In the genomic region with DNA sequence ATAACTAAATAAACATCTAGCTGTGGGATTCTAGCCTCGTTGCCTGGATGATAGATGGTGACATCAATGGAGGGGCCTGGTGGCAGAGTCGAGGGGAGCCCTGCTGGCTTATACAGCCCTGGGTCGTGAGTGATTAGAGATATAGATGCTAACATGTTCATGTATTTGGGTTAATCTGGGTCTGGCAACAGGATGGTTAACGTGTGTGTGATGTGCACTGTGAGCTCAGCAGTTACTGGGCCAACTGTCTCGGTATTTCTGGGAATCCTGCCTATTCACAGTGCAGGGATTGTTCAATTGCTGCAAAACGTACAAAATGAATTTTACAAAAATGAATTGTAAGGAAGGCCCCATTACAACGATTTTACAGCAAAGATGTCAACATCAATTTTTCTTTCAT, we compare ENCODE assay signal across 12 mouse cellular contexts. TPM values are rescaled to one million over a fixed set of nuclear protein-coding genes. Genes with fewer than 3 reads are reported as not detected.
DNase-seq lines count a peak whose midpoint lies in the region; ATAC-seq and TF ChIP-seq lines count a peak whose summit lies in the region.
"Had no signal": no experiment of that assay in that cellular context is flagged by ENCODE, and none has a peak within 500 bp of the region (broad histone marks: within the 10 kb centered on the region; RNA-seq: fewer than 3 reads in every experiment).

No protein-coding gene starts in this region.

- no peak overlapping the region for H3K9ac ChIP-seq in forebrain, embryonic 13.5 days
- no peak overlapping the region for H3K9ac ChIP-seq in forebrain, embryonic 11.5 days (ENCODE audit: low read length)
- no peak overlapping the region for H3K9ac ChIP-seq in kidney, postnatal 0 days (ENCODE audit: low read depth, low read length)
- H3K9ac ChIP-seq in kidney, embryonic 14.5 days (ENCODE audit: low read depth, low read length): no peak overlapping the region
- no peak overlapping the region for H3K9ac ChIP-seq in midbrain, embryonic 13.5 days (replicated peaks)
- H3K9ac ChIP-seq: limb, embryonic 12.5 days; lung, embryonic 15.5 days had no signal

- H3K4me1 ChIP-seq in forebrain, embryonic 13.5 days: peaks cover 74% of the 10 kb centered on the region
- H3K4me1 ChIP-seq in forebrain, embryonic 11.5 days (replicated peaks; ENCODE audit: control insufficient read depth, insufficient read depth, low read length): peaks cover 12% of the 10 kb centered on the region; the same call in 1 of the 2 replicates
- H3K4me1 ChIP-seq in kidney, postnatal 0 days (replicated peaks; ENCODE audit: insufficient read depth, low read length): 0 out of 2 replicates have a peak, but pooled peaks cover 11% of the 10 kb centered on the region
- H3K4me1 ChIP-seq in kidney, embryonic 14.5 days (ENCODE audit: control insufficient read depth, insufficient read depth, low read length): peaks cover 8% of the 10 kb centered on the region; the same call in 1 of the 2 replicates
- peaks cover 59% of the 10 kb centered on the region for H3K4me1 ChIP-seq in midbrain, embryonic 13.5 days (replicated peaks)

- H3K27me3 ChIP-seq in forebrain, embryonic 13.5 days: no peaks in the 10 kb centered on the region
- H3K27me3 ChIP-seq in forebrain, embryonic 11.5 days (ENCODE audit: control insufficient read depth, insufficient read depth, low read length): no peaks in the 10 kb centered on the region
- H3K27me3 ChIP-seq in kidney, postnatal 0 days (ENCODE audit: insufficient read depth, low read length): no peaks in the 10 kb centered on the region
- H3K27me3 ChIP-seq in kidney, embryonic 14.5 days (ENCODE audit: control insufficient read depth, insufficient read depth, low read length): no peaks in the 10 kb centered on the region
- H3K27me3 ChIP-seq in midbrain, embryonic 13.5 days: no peaks in the 10 kb centered on the region
- H3K27me3 ChIP-seq: lung, embryonic 15.5 days had no signal

- H3K4me2 ChIP-seq in forebrain, embryonic 13.5 days: peak overlapping the region; percentile 1; the same call in 1 of the 2 replicates
- H3K4me2 ChIP-seq in forebrain, embryonic 11.5 days (ENCODE audit: low read depth, low read length, severe bottlenecking): no peak overlapping the region
- H3K4me2 ChIP-seq in kidney, postnatal 0 days (ENCODE audit: low read length): no peak overlapping the region
- no peak overlapping the region for H3K4me2 ChIP-seq in kidney, embryonic 14.5 days (replicated peaks; ENCODE audit: low read depth, low read length)
- H3K4me2 ChIP-seq in midbrain, embryonic 13.5 days (replicated peaks): no peak overlapping the region
- H3K4me2 ChIP-seq: limb, embryonic 12.5 days; lung, embryonic 15.5 days had no signal

- peaks cover 45% of the 10 kb centered on the region for H3K36me3 ChIP-seq in forebrain, embryonic 13.5 days (ENCODE audit: poor library complexity, severe bottlenecking)
- H3K36me3 ChIP-seq in forebrain, embryonic 11.5 days (ENCODE audit: control insufficient read depth, insufficient read depth, low read length): peaks cover 2% of the 10 kb centered on the region; the same call in 1 of the 2 replicates
- H3K36me3 ChIP-seq in kidney, postnatal 0 days (ENCODE audit: insufficient read depth, low read length): 0 out of 2 replicates have a peak, but pooled peaks cover 6% of the 10 kb centered on the region
- H3K36me3 ChIP-seq in kidney, embryonic 14.5 days (ENCODE audit: control insufficient read depth, insufficient read depth, low read length): peaks cover 68% of the 10 kb centered on the region
- H3K36me3 ChIP-seq in midbrain, embryonic 13.5 days: no peaks in the 10 kb centered on the region
- H3K36me3 ChIP-seq: limb, embryonic 12.5 days had no signal

- peak; percentile 37; the same call in 1 of the 2 replicates for ATAC-seq in forebrain, embryonic 13.5 days
- ATAC-seq in forebrain, embryonic 11.5 days (replicated peaks; ENCODE audit: low FRiP score): no peak
- no peak for ATAC-seq in kidney, postnatal 0 days (replicated peaks; ENCODE audit: low FRiP score, low read depth)
- ATAC-seq in kidney, embryonic 14.5 days (ENCODE audit: low FRiP score, low TSS enrichment): no peak
- ATAC-seq in midbrain, embryonic 13.5 days: 0 out of 2 replicates have a peak, but pooled peaks have one; percentile 22

- no peak for DNase-seq in forebrain, embryonic 11.5 days (ENCODE audit: low spot score)
- peak; percentile 29 for DNase-seq in kidney, postnatal 0 days (ENCODE audit: low spot score)
- DNase-seq in brain, adult 2 months (ENCODE audit: low read depth, low spot score): peak; percentile 63
- DNase-seq in adrenal gland, postnatal 36 days: no peak
- DNase-seq in urinary bladder, adult 2 months (ENCODE audit: low spot score): no peak
- DNase-seq: kidney, adult 8-10 months had no signal

- peak overlapping the region; percentile 7 for H3K27ac ChIP-seq in forebrain, embryonic 13.5 days
- H3K27ac ChIP-seq in forebrain, embryonic 11.5 days (ENCODE audit: low read depth, low read length): no peak overlapping the region
- H3K27ac ChIP-seq in kidney, postnatal 0 days: no peak overlapping the region
- no peak overlapping the region for H3K27ac ChIP-seq in kidney, embryonic 14.5 days (ENCODE audit: low read depth, low read length)
- no peak overlapping the region for H3K27ac ChIP-seq in midbrain, embryonic 13.5 days
- H3K27ac ChIP-seq: limb, embryonic 12.5 days; lung, embryonic 15.5 days had no signal

- 27% methylated on average over 7 of the region's 7 CpGs for WGBS in forebrain, embryonic 13.5 days
- 71% methylated on average over 7 of the region's 7 CpGs for WGBS in forebrain, embryonic 11.5 days
- WGBS in kidney, postnatal 0 days: 46% methylated on average over 7 of the region's 7 CpGs
- 51% methylated on average over 7 of the region's 7 CpGs for WGBS in kidney, embryonic 14.5 days
- WGBS in midbrain, embryonic 13.5 days: 40% methylated on average over 7 of the region's 7 CpGs

- no peaks in the 10 kb centered on the region for H3K9me3 ChIP-seq in forebrain, embryonic 13.5 days (replicated peaks)
- H3K9me3 ChIP-seq in forebrain, embryonic 11.5 days (ENCODE audit: control insufficient read depth, low read length): no peaks in the 10 kb centered on the region
- H3K9me3 ChIP-seq in kidney, postnatal 0 days (replicated peaks; ENCODE audit: low read length): no peaks in the 10 kb centered on the region
- no peaks in the 10 kb centered on the region for H3K9me3 ChIP-seq in kidney, embryonic 14.5 days (ENCODE audit: control insufficient read depth, low read length)
- no peaks in the 10 kb centered on the region for H3K9me3 ChIP-seq in midbrain, embryonic 13.5 days
- H3K9me3 ChIP-seq: limb, embryonic 12.5 days; lung, embryonic 15.5 days had no signal

- no peak for TF ChIP-seq CTCF in kidney, postnatal 0 days (IDR thresholded peaks at IDR 0.05; ENCODE audit: low read depth)

- no peak overlapping the region for H3K4me3 ChIP-seq in forebrain, embryonic 13.5 days
- no peak overlapping the region for H3K4me3 ChIP-seq in forebrain, embryonic 11.5 days (ENCODE audit: low read depth, low read length)
- H3K4me3 ChIP-seq in kidney, postnatal 0 days (replicated peaks; ENCODE audit: low read depth, low read length): no peak overlapping the region
- H3K4me3 ChIP-seq in kidney, embryonic 14.5 days (ENCODE audit: low read length): no peak overlapping the region
- no peak overlapping the region for H3K4me3 ChIP-seq in midbrain, embryonic 13.5 days (replicated peaks)
- H3K4me3 ChIP-seq: limb, embryonic 12.5 days; lung, embryonic 15.5 days had no signal

RNA-seq across cellular contexts. Expression of gene Meis2, which starts 20.6 kb away (rescaled TPM):
- polyA plus RNA-seq in forebrain, embryonic 13.5 days (2015; fragmentation: Nextera tagmentation; extraction: Ambion mirVana): 128 and 130 TPM in 2 replicates
- polyA plus RNA-seq in forebrain, embryonic 11.5 days (2014; fragmentation: Nextera tagmentation; extraction: Ambion mirVana): 75.4 and 77.2 TPM in 2 replicates
- 52.8 and 60.4 TPM in 2 replicates for polyA plus RNA-seq in kidney, postnatal 0 days (2015; fragmentation: Nextera tagmentation; extraction: Ambion mirVana)
- polyA plus RNA-seq in kidney, embryonic 14.5 days (2014; fragmentation: Nextera tagmentation; extraction: Ambion mirVana): 111 and 112 TPM in 2 replicates
- polyA plus RNA-seq in midbrain, embryonic 13.5 days (2015; fragmentation: Nextera tagmentation; extraction: Ambion mirVana): 69.4 and 79.0 TPM in 2 replicates
- 100 to 1,000 TPM; 224 to 238 TPM for total RNA-seq in adrenal gland, postnatal 36 days (2021)
- polyA plus RNA-seq in urinary bladder, adult 2 months (2012; rRNA removed): 40.7 and 60.6 TPM in 2 replicates
- total RNA-seq: common myeloid progenitor, adult 5-6 weeks had no signal

Comparison
In these comparisons a context has a peak if more than half of its experiments do, and no peak if none do; other contexts are left out.
1. ATAC-seq: peak in forebrain, embryonic 13.5 days (single experiment) and midbrain, embryonic 13.5 days (single experiment); none in forebrain, embryonic 11.5 days (single experiment), kidney, postnatal 0 days (single experiment) and kidney, embryonic 14.5 days (single experiment).
2. DNase-seq: peak in kidney, postnatal 0 days (single experiment) and brain, adult 2 months (single experiment); none in forebrain, embryonic 11.5 days (single experiment), adrenal gland, postnatal 36 days (0 of 2) and urinary bladder, adult 2 months (single experiment).